Mouse (Mus musculus) kidney, postnatal 4 days (tissue): ENCODE data around the gene Taok3.
"Not testable (repeated sequence)": the region's sequence is repeated elsewhere in the genome, so short reads cannot be mapped to it uniquely, and the experiment has no call there.

Experiments used
- DNase-seq, 2 experiments: peaks; one replicate each; pipeline ENCODE4 v3.0.0; 2021; ENCODE audit warnings: mixed read lengths in 2 of 2

Gene Taok3

GRCm38 (mm10) chr5:117271945-117272344, 152.0 kb downstream of the Taok3 start:
- DNase-seq, result no peak

- DNase-seq, result no peak
Measured at GRCm38 (mm10) chr5:117274817-117275216, 154.9 kb downstream of the Taok3 start.

- DNase-seq, result no peak
Measured at GRCm38 (mm10) chr5:117277784-117278183, 157.9 kb downstream of the Taok3 start.

GRCm38 (mm10) chr5:117278809-117279668, 159.1 kb downstream of the Taok3 start:
- DNase-seq, result peak; percentile 46 to 64

- DNase-seq, result no peak
Measured at GRCm38 (mm10) chr5:117279669-117280050, 159.7 kb downstream of the Taok3 start.

GRCm38 (mm10) chr5:117281536-117281935, 161.6 kb downstream of the Taok3 start:
- DNase-seq, result peak; percentile 43 to 64

- no peak for DNase-seq
Measured at GRCm38 (mm10) chr5:117282360-117282759, 162.4 kb downstream of the Taok3 start.

- no peak for DNase-seq
Measured at GRCm38 (mm10) chr5:117284029-117284428, 164.1 kb downstream of the Taok3 start.

GRCm38 (mm10) chr5:117284682-117285081, 164.8 kb downstream of the Taok3 start:
- DNase-seq, result peak; percentile 26 to 30

- no peak for DNase-seq
Measured at GRCm38 (mm10) chr5:117285266-117285665, 165.3 kb downstream of the Taok3 start.

GRCm38 (mm10) chr5:117286286-117286685, 166.4 kb downstream of the Taok3 start:
- DNase-seq, result no peak

- peak; percentile 98 to 99 for DNase-seq
Measured at GRCm38 (mm10) chr5:117286831-117287822, 167.2 kb downstream of the Taok3 start, which contains the start of gene Pebp1. Gene Pebp1, minus strand, starts transcription at chr5:117287625.

- no peak for DNase-seq
Measured at GRCm38 (mm10) chr5:117289646-117290045, 169.7 kb downstream of the Taok3 start.

- no peak for DNase-seq
Measured at GRCm38 (mm10) chr5:117290081-117290480, 170.2 kb downstream of the Taok3 start.

- no peak for DNase-seq
Measured at GRCm38 (mm10) chr5:117291312-117291711, 171.4 kb downstream of the Taok3 start.

GRCm38 (mm10) chr5:117292547-117292946, 172.6 kb downstream of the Taok3 start:
- DNase-seq, result no peak

GRCm38 (mm10) chr5:117293776-117294175, 173.8 kb downstream of the Taok3 start:
- not testable (repeated sequence) for DNase-seq

GRCm38 (mm10) chr5:117295011-117295410, 175.1 kb downstream of the Taok3 start:
- no peak for DNase-seq

GRCm38 (mm10) chr5:117302899-117303298, 183.0 kb downstream of the Taok3 start:
- DNase-seq, result no peak

- DNase-seq, result no peak
Measured at GRCm38 (mm10) chr5:117303691-117304579, 184.0 kb downstream of the Taok3 start.

- DNase-seq, result peak; percentile 94
Measured at GRCm38 (mm10) chr5:117304947-117305346, 185.0 kb downstream of the Taok3 start.

- DNase-seq, result no peak
Measured at GRCm38 (mm10) chr5:117305754-117306153, 185.8 kb downstream of the Taok3 start.
